Mouse (Mus musculus): ENCODE results near the gene Jak3. TPM values are rescaled to one million over a fixed set of nuclear protein-coding genes. Genes with fewer than 3 reads are reported as not detected.

Jak3 gene
- total RNA-seq (2023): 10 to 100 TPM; 32.0 to 37.6 TPM

DNA sequence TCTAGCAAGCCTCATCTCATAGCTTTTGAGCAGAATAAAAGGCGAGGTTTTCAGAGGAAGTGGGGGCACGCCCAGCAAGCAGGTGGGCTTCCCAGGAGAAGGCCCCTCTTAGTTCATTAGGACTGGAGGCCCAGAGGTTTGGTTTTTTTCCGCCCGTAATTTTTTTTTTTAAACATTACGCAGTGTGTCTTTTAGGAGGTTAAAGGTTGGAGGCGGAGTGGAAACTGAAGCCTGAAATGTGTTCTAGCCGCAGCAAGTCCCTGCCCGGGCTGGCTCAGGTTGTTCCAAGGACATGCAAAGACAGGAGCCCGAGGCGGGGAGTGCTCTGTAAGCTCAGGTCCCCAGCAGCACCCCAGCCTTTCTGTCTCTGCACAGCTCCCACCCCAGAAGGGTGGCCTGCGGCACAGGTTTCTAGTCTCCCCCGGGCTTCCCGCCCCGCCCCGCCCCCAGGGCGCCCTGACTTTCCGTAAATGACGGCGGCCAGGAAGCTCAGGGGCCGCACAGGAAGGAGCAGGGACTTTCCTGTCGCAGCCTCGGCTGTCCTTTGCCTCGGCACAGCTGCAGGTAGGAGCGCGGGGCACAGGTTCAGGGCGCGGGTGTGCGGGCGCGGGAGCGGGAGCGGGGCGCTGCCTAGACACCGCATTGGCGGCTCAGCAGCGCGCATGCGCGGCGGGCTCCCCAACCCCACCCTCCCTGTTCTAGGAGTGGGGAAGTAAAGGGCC lies at the start of gene Jak3:
Jak3 (plus strand) TSS at position 277 of the 722 bp plus-strand sequence.

DNA sequence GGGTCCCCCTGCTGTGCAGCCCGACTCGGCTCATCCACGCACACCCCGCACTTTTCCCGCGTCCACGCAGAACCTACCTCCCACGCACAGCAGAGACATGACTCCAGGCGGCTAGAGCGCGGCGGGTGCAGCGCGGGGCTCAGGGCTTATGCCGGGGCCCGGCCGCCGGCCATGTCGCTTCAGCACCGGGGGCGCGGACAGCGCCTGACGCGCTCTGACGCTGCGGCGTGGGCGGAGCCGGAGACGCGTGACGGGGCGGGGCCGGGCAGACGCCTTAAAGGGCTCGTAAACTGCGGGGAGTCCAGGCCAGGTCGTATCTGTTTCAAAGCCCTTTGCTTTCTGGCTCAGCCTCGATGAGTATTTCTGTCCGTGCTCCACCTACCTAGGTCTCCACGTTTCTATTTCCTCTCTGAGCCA lies 4.5 kb upstream of the Jak3 start, which contains the start of gene Unc13a:
Unc13a (minus strand) TSS at position 209 of the 417 bp plus-strand sequence.

DNA sequence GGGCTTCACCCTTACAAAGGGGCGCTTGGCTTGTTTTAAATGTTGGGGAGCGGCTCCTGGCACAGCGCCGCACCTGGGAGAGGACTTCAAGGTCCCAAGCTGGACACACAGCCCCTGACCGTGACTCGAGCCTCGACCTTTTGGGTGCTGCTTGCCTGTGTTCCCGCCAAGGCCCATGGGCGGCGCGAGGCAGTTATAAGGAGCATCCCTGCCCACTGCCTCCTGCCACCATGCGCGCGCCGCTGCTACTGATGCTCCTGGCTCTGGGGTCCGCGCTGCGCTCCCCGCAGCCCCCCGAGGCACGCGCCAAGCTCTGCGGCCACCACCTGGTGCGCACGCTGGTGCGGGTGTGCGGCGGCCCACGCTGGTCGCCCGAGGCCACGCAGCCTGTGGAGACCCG lies 12.9 kb downstream of the Jak3 start, which contains the start of gene Insl3:
Insl3 (plus strand) TSS at position 187 of the 400 bp plus-strand sequence.

DNA sequence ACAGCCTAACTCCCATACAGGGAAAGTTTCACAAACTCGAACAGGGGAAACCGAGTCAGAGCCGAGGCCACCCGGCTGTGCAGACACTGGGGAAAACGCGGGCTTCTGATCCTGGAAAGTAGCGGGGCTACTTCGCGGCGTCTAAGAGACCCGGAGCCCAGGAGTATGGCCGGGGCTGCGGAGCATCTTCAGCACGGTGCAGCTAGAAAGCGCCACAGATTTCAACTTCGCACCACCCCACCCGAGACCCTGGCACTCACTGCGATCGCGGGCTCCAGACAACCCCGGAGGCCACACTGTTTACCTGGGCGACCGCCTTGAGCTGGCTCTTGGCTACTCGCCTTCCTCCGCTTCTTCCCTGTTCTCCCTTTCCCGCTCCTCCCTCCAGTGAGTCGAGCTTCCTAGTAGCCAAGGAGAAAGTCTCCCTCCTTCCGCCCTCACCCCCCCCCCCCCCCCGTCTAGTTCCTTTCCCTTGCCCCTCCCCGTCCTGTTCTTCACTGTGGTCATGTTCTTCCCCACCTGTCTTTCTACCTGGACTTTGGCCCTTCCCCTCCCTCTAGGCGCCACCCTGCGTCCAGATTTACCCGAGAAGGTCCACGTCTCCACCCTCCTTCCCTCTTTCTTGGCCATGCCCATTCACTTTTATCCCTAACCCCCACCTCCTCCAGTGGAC lies 25.5 kb downstream of the Jak3 start, which contains the start of gene B3gnt3:
B3gnt3 (minus strand) TSS at position 376 of the 673 bp plus-strand sequence.

DNA sequence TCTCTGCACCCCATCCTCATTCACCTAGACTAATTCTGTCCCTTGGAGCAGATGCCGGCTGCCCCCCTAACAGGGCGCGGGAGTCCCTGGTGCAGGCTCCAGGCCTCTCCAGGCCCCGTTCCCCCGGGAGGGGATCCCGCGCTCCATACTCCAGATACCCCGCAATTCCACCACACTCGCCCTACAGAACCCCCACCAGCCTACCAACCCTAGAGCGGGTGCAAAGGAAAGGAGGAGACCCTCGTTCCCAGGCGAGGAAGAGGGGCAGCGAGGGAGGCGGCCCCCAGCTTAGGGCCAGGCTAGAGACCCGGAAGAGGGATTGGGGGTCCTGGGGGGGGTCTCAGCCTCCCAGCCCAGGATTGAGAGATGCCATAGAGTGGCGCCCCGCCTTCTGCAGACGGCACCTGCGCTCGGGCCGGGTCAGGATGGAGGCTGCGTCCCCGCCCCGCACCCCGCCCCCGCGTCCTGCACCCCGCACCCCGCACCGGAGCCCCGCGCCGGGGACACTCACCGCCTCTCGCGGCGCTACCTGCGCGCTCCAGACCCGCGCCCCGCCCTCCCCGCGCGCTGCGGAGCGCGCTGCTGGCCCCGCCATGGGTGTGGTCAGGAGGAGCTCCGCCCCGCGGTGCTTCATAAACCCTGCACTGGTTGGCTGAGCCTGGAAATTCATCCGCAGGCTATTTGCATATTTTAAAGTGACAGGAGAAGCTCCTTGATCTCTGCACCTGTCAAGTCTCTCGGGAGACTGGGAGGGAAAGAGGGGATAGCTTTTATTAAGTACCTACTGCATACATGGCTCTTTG lies 49.2 kb downstream of the Jak3 start, which contains the start of gene Fcho1:
Fcho1 (minus strand) TSS at position 595 of the 803 bp plus-strand sequence.

Other genes with a start within 250 kb of the Jak3 start
- 1 to 10 TPM; 6.3 to 8.4 TPM for gene Abhd8, start 212.6 kb upstream of the Jak3 start, total RNA-seq (2023)
- 10 to 100 TPM; 33.8 to 34.0 TPM for gene Mrpl34, start 211.3 kb upstream of the Jak3 start, total RNA-seq (2023)
- gene Dda1, start 207.1 kb upstream of the Jak3 start, total RNA-seq (2023): 10 to 100 TPM; 76.1 to 77.5 TPM
- 10 to 100 TPM in 1 of 2 experiments, 1 to 10 TPM in 1; 8.5 to 10.6 TPM for gene Ano8, start 190.3 kb upstream of the Jak3 start, total RNA-seq (2023)
- 10 to 100 TPM; 11.0 to 14.0 TPM for gene Gtpbp3, start 188.2 kb upstream of the Jak3 start, total RNA-seq (2023)
- under 1 TPM; 0.39 to 0.52 TPM for gene Plvap, start 164.5 kb upstream of the Jak3 start, total RNA-seq (2023)
- not detected for gene Ccdc194, start 150.6 kb upstream of the Jak3 start, total RNA-seq (2023)
- 10 to 100 TPM; 79.0 to 83.2 TPM for gene Bst2, start 138.8 kb upstream of the Jak3 start, total RNA-seq (2023)
- gene Mvb12a, start 133.4 kb upstream of the Jak3 start, total RNA-seq (2023): 10 to 100 TPM; 36.8 to 45.1 TPM
- gene Tmem221, start 117.4 kb upstream of the Jak3 start, total RNA-seq (2023): 1 to 10 TPM; 1.2 to 2.1 TPM
- gene Nxnl1, start 109.7 kb upstream of the Jak3 start, total RNA-seq (2023): not detected
- 1 to 10 TPM; 3.9 to 5.8 TPM for gene Slc27a1, start 107.4 kb upstream of the Jak3 start, total RNA-seq (2023)
- 10 to 100 TPM; 84.7 to 86.7 TPM for gene Pgls, start 84.1 kb upstream of the Jak3 start, total RNA-seq (2023)
- 1 to 10 TPM; 4.3 to 6.5 TPM for gene Fam129c, start 78.6 kb upstream of the Jak3 start, total RNA-seq (2023)
- 100 to 1,000 TPM; 129 to 131 TPM for gene Colgalt1, start 65.3 kb upstream of the Jak3 start, total RNA-seq (2023)
- gene Unc13a, start 4.5 kb upstream of the Jak3 start, total RNA-seq (2023): 1 to 10 TPM; 1.1 to 1.3 TPM
- gene Insl3, start 12.9 kb downstream of the Jak3 start, total RNA-seq (2023): 10 to 100 TPM; 11.5 to 14.2 TPM
- gene B3gnt3, start 25.5 kb downstream of the Jak3 start, total RNA-seq (2023): under 1 TPM; 0.61 to 0.66 TPM
- gene Fcho1, start 49.4 kb downstream of the Jak3 start, total RNA-seq (2023): 10 to 100 TPM; 21.1 to 26.8 TPM
- gene Zfp709, start 205.7 kb downstream of the Jak3 start, total RNA-seq (2023): 10 to 100 TPM in 1 of 2 experiments, 1 to 10 TPM in 1; 9.9 to 10.7 TPM
- gene Zfp882, start 232.3 kb downstream of the Jak3 start, total RNA-seq (2023): 1 to 10 TPM; 3.6 to 3.7 TPM
- gene Zfp617, start 232.3 kb downstream of the Jak3 start, total RNA-seq (2023): 10 to 100 TPM; 10.3 to 11.7 TPM

All from monocyte, adult 59 days (primary cell).